Mouse (Mus musculus) hindbrain, embryonic 10.5 days (tissue): ENCODE results near the gene Gcgr. TPM values are rescaled to one million over a fixed set of nuclear protein-coding genes. Genes with fewer than 3 reads are reported as not detected.

ENCODE experiments used
- DNase-seq: peaks from one replicate; pipeline ENCODE4 v3.0.0-alpha.2; 2017; ENCODE audit warnings: low spot score
- H3K27ac ChIP-seq: fragments of 300-500 bp; sonication (generic); 2 replicates; pipeline ENCODE4 v1.5.1; 2016; ENCODE audit warnings: mild to moderate bottlenecking, moderate library complexity
- H3K27me3 ChIP-seq: fragments of 300-500 bp; sonication (generic); 2 replicates; pipeline ENCODE4 v1.6.1; 2016; ENCODE audit warnings: mild to moderate bottlenecking; ENCODE audit not compliant: poor library complexity, insufficient read depth, severe bottlenecking
- H3K36me3 ChIP-seq: fragments of 300-500 bp; sonication (generic); 2 replicates; pipeline ENCODE4 v1.6.1; 2016; ENCODE audit warnings: mild to moderate bottlenecking, moderate library complexity
- H3K4me1 ChIP-seq: fragments of 300-500 bp; sonication (generic); replicated peaks from 2 replicates; pipeline ENCODE4 v1.6.1; 2016; ENCODE audit warnings: mild to moderate bottlenecking
- H3K4me3 ChIP-seq: fragments of 300-500 bp; sonication (generic); 2 replicates; pipeline ENCODE4 v1.5.1; 2016; ENCODE audit warnings: mild to moderate bottlenecking, moderate library complexity
- H3K9me3 ChIP-seq: fragments of 300-500 bp; sonication (generic); 2 replicates; pipeline ENCODE4 v1.6.1; 2016; ENCODE audit warnings: mild to moderate bottlenecking, moderate library complexity
- WGBS: fragments of 180-500 bp; shearing (Covaris S2); methylation state at CpG from one replicate; pipeline ENCODE4 v1.1.7; 2016; 5-methylcytosine and 5-hydroxymethylcytosine counted together
- polyA plus RNA-seq: library from polyadenylated mRNA; unstranded; fragments of >200 nt; fragmentation: Nextera tagmentation; extraction: Ambion mirVana; gene quantifications from 2 replicates; pipeline ENCODE4 v1.2.1, GENCODE M21; 2016

Gene Gcgr
- polyA plus RNA-seq, 1 experiment from 2014 or later, result 0.14 TPM

DNA sequence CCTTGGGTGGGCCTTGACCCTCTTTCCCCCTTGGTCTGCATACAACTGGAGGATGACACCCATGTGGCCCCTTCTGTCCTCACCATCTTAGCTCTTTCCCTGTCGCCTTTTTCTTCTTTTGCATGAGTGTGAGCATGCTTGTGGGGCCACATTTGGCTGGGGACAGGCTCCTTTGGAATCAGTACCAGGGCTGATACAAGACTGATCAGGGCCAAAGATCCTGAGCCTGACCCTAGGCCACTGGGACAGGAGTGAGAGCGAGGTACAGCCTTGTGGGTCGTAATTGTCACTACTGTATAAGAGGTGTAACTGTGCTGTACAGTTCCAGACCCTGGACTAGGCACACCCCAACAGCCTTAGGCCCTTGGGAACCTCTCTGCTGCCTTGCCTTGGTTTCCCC is 36.6 kb upstream of the Gcgr start:
- no peaks in the 10 kb centered on the region for H3K9me3 ChIP-seq
- no peaks in the 10 kb centered on the region for H3K27me3 ChIP-seq
- no peak for DNase-seq
- peaks cover 53% of the 10 kb centered on the region for H3K4me1 ChIP-seq
- no peak overlapping the region for H3K4me3 ChIP-seq
- peaks cover 65% of the 10 kb centered on the region for H3K36me3 ChIP-seq
- no peak overlapping the region for H3K27ac ChIP-seq
- WGBS, result 88% methylated on average over 3 of the region's 3 CpGs

DNA sequence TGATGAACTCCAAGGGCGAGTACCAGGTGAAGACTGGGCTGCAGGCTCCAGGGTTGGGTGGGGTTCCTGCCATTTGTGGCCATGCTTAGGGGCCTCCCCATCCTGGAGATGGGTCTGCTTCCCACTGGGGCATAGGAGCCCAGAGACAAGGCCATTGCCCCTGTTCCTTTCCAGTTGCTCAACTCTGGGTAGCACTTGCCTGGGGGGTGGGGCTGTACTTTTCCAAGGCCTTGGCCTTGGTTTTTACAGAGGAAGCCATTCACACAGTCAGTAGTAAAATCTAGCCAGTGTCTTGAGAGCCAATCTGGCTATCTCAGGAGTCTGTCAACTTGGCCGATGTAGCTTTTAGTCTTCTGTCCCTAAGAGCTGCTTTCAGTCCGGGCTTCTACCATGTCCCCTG is 33.1 kb upstream of the Gcgr start:
- Histone ChIP-seq H3K27ac (no peak overlapping the region), H3K9me3 (no peaks in the 10 kb centered on the region), H3K27me3 (no peaks in the 10 kb centered on the region), H3K4me3 (no peak overlapping the region), H3K4me1 (peaks cover 29% of the 10 kb centered on the region), H3K36me3 (peaks cover 56% of the 10 kb centered on the region)
- no peak for DNase-seq
- WGBS, result 93% methylated on average over 3 of the region's 3 CpGs

DNA sequence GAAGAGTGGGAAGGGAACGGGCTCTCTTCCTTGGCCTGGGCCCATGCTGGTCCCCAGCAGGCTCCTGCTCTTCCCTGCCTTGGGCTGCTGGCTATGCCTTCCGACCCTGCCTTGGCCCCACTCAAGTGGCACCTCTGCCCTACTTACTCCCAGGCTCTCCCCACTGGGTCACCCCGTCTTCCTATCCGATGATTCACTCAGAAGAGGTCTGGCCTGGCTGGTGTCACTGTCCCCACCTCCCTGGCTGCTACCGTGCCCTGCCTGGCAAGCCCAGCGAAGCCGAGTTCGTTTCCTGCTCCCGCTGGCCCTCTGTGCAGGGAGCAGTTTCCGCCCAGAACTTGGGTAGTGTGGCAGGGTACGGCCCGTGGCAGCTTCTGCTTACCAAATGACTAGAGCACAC is 32.3 kb upstream of the Gcgr start:
- Histone ChIP-seq H3K9me3 (no peaks in the 10 kb centered on the region), H3K36me3 (peaks cover 56% of the 10 kb centered on the region), H3K4me3 (no peak overlapping the region), H3K27me3 (no peaks in the 10 kb centered on the region), H3K4me1 (peaks cover 21% of the 10 kb centered on the region), H3K27ac (peak overlapping the region; percentile 2; the same call in 1 of the 2 replicates)
- no peak for DNase-seq
- 92% methylated on average over 12 of the region's 12 CpGs for WGBS

DNA sequence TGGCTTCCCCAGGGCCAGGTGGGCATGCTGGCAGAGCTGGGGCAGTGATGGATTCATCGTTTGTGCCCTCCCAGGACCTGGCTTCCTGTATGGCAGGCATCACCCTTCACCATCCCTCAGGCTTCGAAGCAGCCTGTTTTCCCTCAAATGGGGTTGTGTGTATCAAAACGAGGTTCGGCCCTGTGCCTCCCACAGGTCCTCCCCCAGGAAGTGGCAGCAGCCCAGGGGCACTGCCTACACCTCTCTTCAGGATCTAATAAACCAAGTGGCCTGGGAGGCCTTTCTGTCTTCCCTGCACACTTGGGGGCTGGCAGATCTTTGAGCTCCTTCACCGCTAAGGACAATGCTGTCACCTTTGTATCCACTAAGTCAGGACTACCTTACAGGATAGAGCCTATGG is 31.6 kb upstream of the Gcgr start:
- H3K27ac ChIP-seq, result no peak overlapping the region; the same call in 1 of the 2 replicates
- H3K4me3 ChIP-seq, result peak overlapping the region; percentile 20; the same call in 1 of the 2 replicates
- no peaks in the 10 kb centered on the region for H3K9me3 ChIP-seq
- peaks cover 55% of the 10 kb centered on the region for H3K36me3 ChIP-seq
- no peaks in the 10 kb centered on the region for H3K27me3 ChIP-seq
- WGBS, result 92% methylated on average over 5 of the region's 5 CpGs
- peaks cover 14% of the 10 kb centered on the region for H3K4me1 ChIP-seq
- no peak for DNase-seq

DNA sequence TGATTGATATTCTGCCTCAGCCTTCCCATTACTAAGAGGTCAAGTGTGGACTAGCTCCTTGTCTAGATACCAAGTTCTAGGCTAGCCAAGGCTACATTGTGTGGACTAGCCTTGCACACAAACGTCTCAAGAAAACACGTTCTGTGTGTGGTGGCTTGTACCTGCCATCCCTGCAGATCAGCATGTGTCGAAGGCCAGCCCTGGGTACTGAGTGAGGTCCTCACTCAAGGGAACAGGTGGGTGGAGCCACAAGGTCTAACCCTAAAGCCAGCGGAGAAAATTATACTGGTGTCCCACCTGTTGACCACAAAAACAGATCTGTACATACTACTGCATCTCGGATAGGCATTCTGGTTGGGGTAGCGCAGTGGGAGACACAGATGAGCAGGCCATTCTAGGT is 30.6 kb upstream of the Gcgr start:
- Histone ChIP-seq H3K27me3 (no peaks in the 10 kb centered on the region), H3K27ac (no peak overlapping the region), H3K4me1 (peaks cover 9% of the 10 kb centered on the region), H3K4me3 (no peak overlapping the region; the same call in 1 of the 2 replicates), H3K9me3 (no peaks in the 10 kb centered on the region), H3K36me3 (peaks cover 44% of the 10 kb centered on the region)
- no peak for DNase-seq
- 76% methylated on average over 6 of the region's 6 CpGs for WGBS

DNA sequence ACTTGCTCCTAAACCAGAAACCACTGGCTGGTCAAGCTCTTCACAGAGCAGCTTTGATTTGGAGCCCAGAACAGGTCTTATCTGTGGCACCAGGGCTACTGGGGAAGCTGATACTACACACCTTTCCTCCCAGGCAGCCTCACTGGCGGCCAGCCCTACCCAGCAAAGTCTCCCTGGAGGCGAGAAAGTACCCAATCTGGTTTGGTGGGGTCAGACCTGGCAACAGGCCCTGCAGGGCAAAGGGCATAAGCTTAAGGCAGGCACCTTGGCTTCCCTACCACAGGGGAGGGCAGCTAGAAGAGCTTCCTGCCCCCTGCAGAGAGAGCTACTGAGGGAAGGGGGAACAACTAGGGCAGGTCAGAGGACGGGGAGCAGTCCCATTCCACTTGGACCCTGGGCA is 30.1 kb upstream of the Gcgr start:
- Histone ChIP-seq H3K9me3 (no peaks in the 10 kb centered on the region), H3K4me1 (peaks cover 9% of the 10 kb centered on the region), H3K4me3 (no peak overlapping the region), H3K27ac (no peak overlapping the region), H3K36me3 (peaks cover 40% of the 10 kb centered on the region), H3K27me3 (no peaks in the 10 kb centered on the region)
- WGBS, result 19% methylated on average over 3 of the region's 3 CpGs
- DNase-seq, result no peak

DNA sequence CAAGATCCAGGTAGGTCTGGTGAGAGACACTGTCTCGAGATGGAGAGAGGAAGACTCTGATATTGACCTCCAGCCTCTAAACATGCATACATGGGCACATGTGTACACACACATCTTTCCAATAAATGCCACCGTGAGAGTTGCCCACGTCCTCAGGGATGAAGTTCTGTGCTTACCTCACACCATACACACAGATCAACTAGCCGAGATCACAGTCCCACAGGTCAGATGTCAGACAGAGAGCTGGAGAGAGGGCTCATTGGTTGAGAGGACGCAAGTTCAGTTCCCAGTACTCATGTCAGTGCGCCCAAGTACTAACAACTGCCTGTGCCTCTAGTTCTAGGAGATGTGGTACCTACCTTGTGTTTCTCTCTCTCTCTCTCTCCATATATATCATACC is 29.5 kb upstream of the Gcgr start:
- 74% methylated on average over 6 of the region's 6 CpGs for WGBS
- Histone ChIP-seq H3K27me3 (no peaks in the 10 kb centered on the region), H3K4me3 (no peak overlapping the region), H3K36me3 (peaks cover 33% of the 10 kb centered on the region), H3K9me3 (no peaks in the 10 kb centered on the region), H3K4me1 (peaks cover 9% of the 10 kb centered on the region), H3K27ac (no peak overlapping the region)
- no peak for DNase-seq

DNA sequence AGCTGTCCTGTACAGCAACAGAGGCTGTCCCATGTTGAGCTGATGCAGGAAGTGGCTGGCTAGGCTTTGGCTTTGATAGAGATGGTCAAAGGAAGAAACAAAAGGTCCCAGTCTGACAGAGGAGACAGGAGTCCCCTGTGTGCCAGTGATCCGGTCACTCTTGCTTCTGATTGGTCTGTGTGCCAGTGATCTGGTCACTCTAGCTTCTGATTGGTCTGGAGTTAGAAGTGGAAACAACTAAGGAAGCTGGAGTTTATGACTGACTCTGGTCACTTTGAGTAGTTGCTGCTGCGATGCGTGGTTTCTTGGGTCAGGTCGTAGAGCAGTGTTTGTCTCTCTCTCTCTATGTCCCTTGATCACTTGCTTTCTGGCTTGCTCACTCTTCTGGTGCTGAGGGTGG is 28.8 kb upstream of the Gcgr start:
- no peaks in the 10 kb centered on the region for H3K9me3 ChIP-seq
- peaks cover 9% of the 10 kb centered on the region for H3K4me1 ChIP-seq
- H3K36me3 ChIP-seq, result peaks cover 26% of the 10 kb centered on the region
- 91% methylated on average over 4 of the region's 4 CpGs for WGBS
- H3K27me3 ChIP-seq, result no peaks in the 10 kb centered on the region
- H3K27ac ChIP-seq, result no peak overlapping the region
- no peak for DNase-seq
- H3K4me3 ChIP-seq, result no peak overlapping the region

DNA sequence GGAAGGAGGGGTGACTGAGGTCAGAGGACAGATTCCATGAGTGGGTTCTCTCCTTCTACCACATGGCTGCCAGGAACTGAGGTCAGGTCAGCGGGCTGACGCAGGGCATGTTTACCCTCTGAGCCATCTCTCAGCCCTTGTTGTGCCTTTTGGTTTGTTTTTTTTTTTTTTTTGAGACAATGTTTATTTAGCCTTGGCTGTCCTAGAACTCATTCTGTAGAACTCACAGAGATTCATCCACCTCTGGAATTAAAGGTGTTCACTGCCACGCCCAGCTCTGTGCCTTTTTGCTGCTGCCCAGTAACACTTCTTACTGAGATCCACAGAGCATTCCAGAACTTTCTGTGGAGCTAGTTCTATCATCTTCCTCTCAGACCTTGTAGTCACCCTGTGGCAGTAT is 24.8 kb upstream of the Gcgr start:
- no peaks in the 10 kb centered on the region for H3K27me3 ChIP-seq
- no peaks in the 10 kb centered on the region for H3K9me3 ChIP-seq
- WGBS, result 85% methylated on average over 3 of the region's 3 CpGs
- no peaks in the 10 kb centered on the region for H3K36me3 ChIP-seq
- no peak overlapping the region for H3K4me3 ChIP-seq
- H3K27ac ChIP-seq, result no peak overlapping the region
- H3K4me1 ChIP-seq, result peaks cover 11% of the 10 kb centered on the region
- no peak for DNase-seq

DNA sequence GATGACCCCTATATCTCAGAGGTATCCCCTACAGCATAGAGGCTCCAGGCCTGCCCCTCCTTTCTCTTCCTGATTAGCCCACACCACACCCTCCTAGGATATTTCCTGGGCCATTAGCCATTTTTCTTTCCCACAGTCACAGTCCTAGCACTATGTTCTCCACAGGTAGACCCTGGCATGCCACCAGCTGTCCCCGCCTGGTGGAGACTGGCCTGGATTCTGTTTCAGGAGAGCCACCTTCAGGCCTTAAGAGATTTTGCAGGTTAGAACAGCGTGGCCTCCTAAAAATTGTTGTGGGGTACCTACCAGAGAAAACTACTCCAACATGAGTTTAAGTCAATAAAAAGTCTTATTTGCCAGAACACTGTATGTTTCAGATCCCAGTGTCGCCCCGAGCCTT is 23.6 kb upstream of the Gcgr start:
- DNase-seq, result no peak
- WGBS, result 61% methylated on average over 4 of the region's 4 CpGs

DNA sequence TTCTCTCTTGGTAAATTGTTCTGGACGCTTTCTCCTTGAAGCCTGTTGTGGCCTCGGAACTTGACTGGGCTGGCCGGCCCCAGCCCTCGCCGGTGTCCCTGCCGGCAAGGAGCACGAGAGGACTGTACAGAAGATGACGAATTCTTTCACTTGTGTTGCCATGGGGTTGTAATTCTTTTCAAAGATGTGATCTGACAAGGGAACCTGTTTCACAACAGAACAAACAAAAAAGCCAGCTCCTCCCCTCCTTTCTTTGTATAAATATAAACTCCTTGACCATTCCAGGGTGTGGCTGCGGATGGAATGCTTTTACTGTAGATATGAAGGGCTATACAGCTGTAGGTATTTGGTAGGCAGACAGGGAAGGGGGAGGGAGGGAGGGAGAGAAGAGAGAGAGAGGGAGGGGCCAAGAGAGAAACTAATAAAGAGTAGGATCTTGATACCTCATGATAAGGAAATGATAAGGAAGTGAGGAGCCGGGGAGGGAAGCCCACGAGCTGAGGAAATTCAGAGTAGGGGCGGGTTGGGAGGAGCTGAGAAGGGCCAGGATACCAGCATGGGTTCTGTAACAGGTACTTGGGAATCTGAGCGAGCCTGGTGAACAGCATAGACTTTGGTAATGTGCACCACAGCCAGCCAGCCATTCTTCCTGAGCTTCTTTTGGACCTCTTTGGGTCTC is 22.7 kb upstream of the Gcgr start:
- H3K36me3 ChIP-seq, result no peaks in the 10 kb centered on the region
- no peaks in the 10 kb centered on the region for H3K27me3 ChIP-seq
- H3K4me1 ChIP-seq, result peaks cover 19% of the 10 kb centered on the region
- no peak overlapping the region for H3K27ac ChIP-seq
- 86% methylated on average over 13 of the region's 13 CpGs for WGBS
- DNase-seq, result no peak
- no peak overlapping the region for H3K4me3 ChIP-seq
- no peaks in the 10 kb centered on the region for H3K9me3 ChIP-seq

More for the DNA sequence above, 23.6 kb upstream of the Gcgr start:
- Histone ChIP-seq H3K27ac (no peak overlapping the region), H3K27me3 (no peaks in the 10 kb centered on the region), H3K36me3 (no peaks in the 10 kb centered on the region), H3K4me3 (no peak overlapping the region), H3K4me1 (peaks cover 16% of the 10 kb centered on the region), H3K9me3 (no peaks in the 10 kb centered on the region)

DNA sequence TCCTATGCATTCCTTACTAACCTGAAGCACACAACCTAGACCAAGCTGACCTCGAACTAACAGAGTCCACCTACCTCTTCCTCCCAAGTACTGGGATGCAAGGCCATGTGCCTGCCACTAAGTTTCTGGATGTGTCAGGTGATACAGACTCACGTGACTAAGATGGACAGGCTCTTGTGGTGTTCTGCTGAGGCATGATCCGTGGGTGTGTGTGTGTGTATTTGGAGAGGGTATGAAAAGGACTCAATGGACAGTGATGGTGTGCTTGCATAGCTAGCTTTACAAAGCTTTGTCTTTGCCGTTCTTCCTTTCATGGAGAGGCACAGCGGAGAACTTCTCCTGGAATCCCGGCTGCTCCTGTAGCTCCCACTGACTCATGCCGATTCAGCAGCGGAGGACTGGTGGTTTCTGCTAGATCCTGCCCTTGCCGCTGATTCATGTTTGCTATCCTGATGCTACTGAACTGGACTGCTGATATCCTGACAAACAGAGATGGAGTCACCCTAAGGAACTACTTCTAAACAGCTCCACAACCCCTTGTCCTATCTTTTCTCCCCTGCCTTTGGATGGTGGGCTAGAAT is 22.1 kb upstream of the Gcgr start:
- Histone ChIP-seq H3K4me1 (peaks cover 25% of the 10 kb centered on the region), H3K9me3 (no peaks in the 10 kb centered on the region), H3K27me3 (no peaks in the 10 kb centered on the region), H3K4me3 (no peak overlapping the region), H3K36me3 (no peaks in the 10 kb centered on the region), H3K27ac (no peak overlapping the region)
- 88% methylated on average over 9 of the region's 9 CpGs for WGBS
- DNase-seq, result no peak

DNA sequence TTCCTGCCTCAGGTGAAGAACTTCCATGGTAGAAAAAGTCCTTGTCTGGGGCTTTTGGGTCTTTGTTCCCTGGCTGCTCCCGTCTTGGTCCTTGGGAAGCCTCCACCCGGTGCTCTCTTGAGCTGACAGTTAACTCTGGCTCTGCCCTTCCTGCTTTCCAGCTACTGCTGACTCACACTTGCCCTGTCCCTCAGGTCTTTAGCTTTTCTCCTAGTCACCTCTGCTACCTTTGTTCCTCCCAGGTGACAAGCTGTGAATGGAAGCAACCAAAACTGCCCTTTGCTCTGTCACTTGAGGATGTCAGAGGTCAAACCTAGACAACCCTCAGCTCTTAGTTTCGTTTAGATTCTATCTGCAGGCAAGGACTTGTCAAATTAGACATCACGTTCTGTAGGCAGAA is 20.6 kb upstream of the Gcgr start:
- no peaks in the 10 kb centered on the region for H3K36me3 ChIP-seq
- H3K9me3 ChIP-seq, result no peaks in the 10 kb centered on the region
- peaks cover 25% of the 10 kb centered on the region for H3K4me1 ChIP-seq
- H3K4me3 ChIP-seq, result 0 out of 2 replicates have a peak overlapping the region, but pooled peaks have one; percentile 42
- no peak for DNase-seq
- H3K27ac ChIP-seq, result peak overlapping the region; percentile 76; the same call in 1 of the 2 replicates
- no peaks in the 10 kb centered on the region for H3K27me3 ChIP-seq
- WGBS, result 39% methylated on average over 4 of the region's 4 CpGs
